Mouse (Mus musculus) spleen, adult 2 months (tissue): ENCODE measurements around the gene Ppp1r2. TPM values are rescaled to one million over a fixed set of nuclear protein-coding genes. Genes with fewer than 3 reads are reported as not detected.

Source experiments
- DNase-seq, 2 experiments: peaks; one replicate each; pipeline versions ENCODE4 v3.0.0 to v3.0.0-alpha.2; 2012 to 2021; ENCODE audit warnings: low spot score in 2 of 2, low read depth in 1 of 2
- H3K27ac ChIP-seq: fragments of 200-500 bp; 2 replicates; pipeline ENCODE4 v1.5.1; 2012; ENCODE audit warnings: low read length, inconsistent platforms; ENCODE audit not compliant: insufficient read depth
- H3K27me3 ChIP-seq: fragments of 200-500 bp; 2 replicates; pipeline ENCODE4 v1.6.1; 2012; ENCODE audit warnings: mild to moderate bottlenecking, moderate library complexity, low read length, inconsistent platforms; ENCODE audit not compliant: control insufficient read depth, insufficient read depth
- H3K36me3 ChIP-seq: fragments of 200-500 bp; 2 replicates; pipeline ENCODE4 v1.6.1; 2012; ENCODE audit warnings: mild to moderate bottlenecking, low read length, inconsistent platforms; ENCODE audit not compliant: control insufficient read depth, insufficient read depth
- H3K4me1 ChIP-seq: fragments of 200-500 bp; 2 replicates; pipeline ENCODE4 v1.6.1; 2011; ENCODE audit warnings: inconsistent platforms; ENCODE audit not compliant: control insufficient read depth, insufficient read depth, insufficient read length
- H3K4me3 ChIP-seq: fragments of 200-500 bp; 2 replicates; pipeline ENCODE4 v1.5.1; 2011; ENCODE audit warnings: mild to moderate bottlenecking, inconsistent platforms; ENCODE audit not compliant: insufficient read depth, insufficient read length; ENCODE audit errors: extremely low read depth
- CTCF ChIP-seq: fragments of 200-500 bp; IDR thresholded peaks from 2 replicates; pipeline ENCODE4 v1.5.1; 2011; ENCODE audit warnings: mild to moderate bottlenecking, inconsistent platforms; ENCODE audit not compliant: insufficient read depth, insufficient read length, insufficient replicate concordance; ENCODE audit errors: extremely low read depth
- POLR2A ChIP-seq: fragments of 200-500 bp; IDR thresholded peaks from 2 replicates; pipeline ENCODE4 v1.6.1; 2011; ENCODE audit warnings: low read depth, low read length, inconsistent platforms
- WGBS: fragments of 180-500 bp; shearing (Covaris S2); methylation state at CpG from one replicate; pipeline ENCODE4 v1.1.7; 2018; 5-methylcytosine and 5-hydroxymethylcytosine counted together
- polyA plus RNA-seq: library from polyadenylated mRNA; depleted of rRNA; stranded (reverse); fragments of >200 nt; gene quantifications from 2 replicates; pipeline ENCODE4 v1.2.3, GENCODE M21; 2012

Ppp1r2 gene
- polyA plus RNA-seq, 1 experiment, result 27.2 TPM

GRCm38 (mm10) chr16:31247442-31247841 is 27.6 kb downstream of the Ppp1r2 start:
- H3K27ac ChIP-seq, result no peak overlapping the region
- no peak for TF ChIP-seq CTCF
- no peak for TF ChIP-seq POLR2A
- H3K4me1 ChIP-seq, result no peaks in the 10 kb centered on the region
- DNase-seq, result no peak
- no peak overlapping the region for H3K4me3 ChIP-seq
- H3K36me3 ChIP-seq, result no peaks in the 10 kb centered on the region; the same call in 1 of the 2 replicates
- H3K27me3 ChIP-seq, result no peaks in the 10 kb centered on the region
- WGBS, result 76% methylated on average over 7 of the region's 7 CpGs

- no peak overlapping the region for H3K4me3 ChIP-seq
- H3K4me1 ChIP-seq, result no peaks in the 10 kb centered on the region
- no peak overlapping the region for H3K27ac ChIP-seq
- no peaks in the 10 kb centered on the region for H3K36me3 ChIP-seq
- 71% methylated on average over 3 of the region's 3 CpGs for WGBS
- DNase-seq, result no peak
- TF ChIP-seq CTCF, result no peak
- no peak for TF ChIP-seq POLR2A
- no peaks in the 10 kb centered on the region for H3K27me3 ChIP-seq
These were observed 31.0 kb downstream of the Ppp1r2 start for GRCm38 (mm10) chr16:31244053-31244452.

DNA sequence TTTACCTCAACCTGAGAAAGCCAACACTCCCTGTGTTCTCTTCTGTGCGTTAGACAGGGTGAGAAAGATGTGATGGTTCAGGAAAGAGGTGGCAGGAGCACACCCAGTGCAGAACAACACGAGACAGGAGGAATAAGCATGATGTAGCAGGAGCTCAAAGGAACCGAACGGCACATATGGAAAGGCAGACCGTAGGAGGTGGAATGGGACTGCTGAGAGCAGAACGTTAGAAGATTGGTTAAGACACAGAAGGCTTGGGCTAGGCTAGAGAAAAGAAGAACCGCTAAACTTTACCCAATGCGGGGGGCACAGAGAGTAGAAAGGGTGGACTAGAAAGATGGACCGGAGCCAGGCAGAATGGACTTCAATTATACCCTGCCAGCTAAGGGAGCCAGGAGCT is 33.6 kb downstream of the Ppp1r2 start:
- TF ChIP-seq POLR2A, result no peak
- TF ChIP-seq CTCF, result no peak
- H3K4me3 ChIP-seq, result no peak overlapping the region
- DNase-seq, result no peak
- H3K4me1 ChIP-seq, result no peaks in the 10 kb centered on the region
- no peak overlapping the region for H3K27ac ChIP-seq
- WGBS, result 90% methylated on average over 9 of the region's 9 CpGs
- no peaks in the 10 kb centered on the region for H3K27me3 ChIP-seq
- H3K36me3 ChIP-seq, result no peaks in the 10 kb centered on the region

GRCm38 (mm10) chr16:31240569-31240968 is 34.5 kb downstream of the Ppp1r2 start:
- no peaks in the 10 kb centered on the region for H3K4me1 ChIP-seq
- WGBS, result 90% methylated on average over 8 of the region's 8 CpGs
- no peaks in the 10 kb centered on the region for H3K36me3 ChIP-seq
- H3K27me3 ChIP-seq, result no peaks in the 10 kb centered on the region
- H3K27ac ChIP-seq, result no peak overlapping the region
- TF ChIP-seq POLR2A (no peak), CTCF (no peak)
- no peak for DNase-seq
- no peak overlapping the region for H3K4me3 ChIP-seq

DNA sequence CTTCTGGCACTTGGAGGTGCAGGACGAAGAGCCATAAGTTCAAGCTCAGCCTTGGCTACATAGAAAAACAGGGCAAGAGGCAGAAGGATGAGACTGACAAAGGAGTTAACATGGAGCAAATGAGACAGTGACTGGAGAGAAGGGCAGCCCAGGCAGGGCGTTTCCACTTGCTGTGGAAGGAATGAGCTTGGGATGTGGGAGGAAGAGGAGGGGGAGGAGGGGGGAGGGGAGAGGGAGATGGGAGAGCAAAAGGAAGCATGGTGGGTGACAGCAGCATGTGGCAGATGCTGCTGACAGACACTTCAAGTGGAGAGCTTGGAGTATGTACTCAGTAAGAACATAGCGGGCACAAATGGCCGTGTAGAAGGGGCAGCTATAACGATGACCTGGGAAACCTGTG is 36.8 kb downstream of the Ppp1r2 start:
- DNase-seq, result no peak
- no peak overlapping the region for H3K27ac ChIP-seq
- TF ChIP-seq POLR2A, result no peak
- no peak for TF ChIP-seq CTCF
- WGBS, result 96% methylated on average over 5 of the region's 5 CpGs
- no peak overlapping the region for H3K4me3 ChIP-seq
- no peaks in the 10 kb centered on the region for H3K36me3 ChIP-seq
- peaks cover 12% of the 10 kb centered on the region; the same call in 1 of the 2 replicates for H3K4me1 ChIP-seq
- no peaks in the 10 kb centered on the region for H3K27me3 ChIP-seq

- Histone ChIP-seq H3K36me3 (no peaks in the 10 kb centered on the region), H3K27me3 (no peaks in the 10 kb centered on the region), H3K27ac (peak overlapping the region; percentile 20; the same call in 1 of the 2 replicates), H3K4me1 (peaks cover 13% of the 10 kb centered on the region; the same call in 1 of the 2 replicates), H3K4me3 (peak overlapping the region; percentile 55)
- TF ChIP-seq POLR2A, result no peak
- no peak for TF ChIP-seq CTCF
- WGBS, result 5% methylated on average over 18 of the region's 18 CpGs
- DNase-seq, result peak in 1 of 2 experiments; percentile 30
These were observed 39.4 kb downstream of the Ppp1r2 start for GRCm38 (mm10) chr16:31235457-31236310.

DNA sequence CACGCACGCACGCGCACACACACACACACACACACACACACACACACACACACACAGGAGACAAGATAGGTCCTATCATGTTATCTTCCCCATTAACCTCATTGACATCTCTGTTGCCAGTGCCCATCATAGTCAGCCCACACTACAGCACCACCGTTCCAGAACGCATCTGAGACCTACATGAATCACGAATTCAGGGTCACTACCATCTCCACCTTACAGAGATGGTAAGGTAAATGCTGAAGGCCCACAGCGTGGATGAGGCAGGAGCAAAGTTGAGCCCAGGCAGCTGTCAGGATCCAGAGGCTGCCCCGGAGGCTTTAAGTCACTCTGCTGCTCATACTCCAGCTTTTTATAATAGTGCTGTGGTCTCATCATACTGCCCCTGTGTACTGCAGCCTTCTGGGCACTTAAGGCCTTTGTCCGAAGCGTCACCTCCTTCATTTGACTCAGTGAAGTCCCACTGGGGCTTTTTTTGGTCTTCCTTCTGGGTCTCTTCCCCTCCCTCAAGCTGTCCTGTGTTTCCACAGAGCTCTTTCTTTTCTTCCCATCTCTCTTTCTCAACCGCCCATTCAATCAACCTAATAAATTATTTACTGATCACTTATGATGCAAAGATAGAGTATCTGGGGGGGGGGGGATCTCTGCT is 40.1 kb downstream of the Ppp1r2 start:
- WGBS, result 81% methylated on average over 12 of the region's 12 CpGs

More for the DNA sequence above, 40.1 kb downstream of the Ppp1r2 start:
- no peak for DNase-seq
- no peaks in the 10 kb centered on the region for H3K36me3 ChIP-seq
- no peaks in the 10 kb centered on the region for H3K27me3 ChIP-seq
- peaks cover 13% of the 10 kb centered on the region; the same call in 1 of the 2 replicates for H3K4me1 ChIP-seq
- TF ChIP-seq POLR2A (no peak), CTCF (no peak)
- H3K4me3 ChIP-seq, result no peak overlapping the region
- H3K27ac ChIP-seq, result peak overlapping the region; percentile 50; the same call in 1 of the 2 replicates
